8 mouse cellular contexts compared by ENCODE assay signal in genomic region chr2:36103555-36104367, GRCm38 (mm10). TPM values are rescaled to one million over a fixed set of nuclear protein-coding genes. Genes with fewer than 3 reads are reported as not detected.
DNase-seq lines count a peak whose midpoint lies in the region; ATAC-seq and TF ChIP-seq lines count a peak whose summit lies in the region.

No protein-coding gene starts in this region.

- H3K27me3 ChIP-seq in heart, adult 2 months (ENCODE audit: control insufficient read depth, insufficient read depth, low read length): peaks cover 12% of the 10 kb centered on the region
- peaks cover 99% of the 10 kb centered on the region for H3K27me3 ChIP-seq in heart, embryonic 12.5 days (replicated peaks)
- H3K27me3 ChIP-seq in limb, embryonic 14.5 days (ENCODE audit: control insufficient read depth, insufficient read depth, low read length): peaks cover 100% of the 10 kb centered on the region
- H3K27me3 ChIP-seq in neural tube, embryonic 15.5 days (replicated peaks): peaks cover 98% of the 10 kb centered on the region

- ATAC-seq in heart, embryonic 12.5 days (ENCODE audit: insufficient number of reproducible peaks, low FRiP score): no peak
- no peak for ATAC-seq in limb, embryonic 14.5 days (ENCODE audit: low FRiP score, low read depth)
- ATAC-seq in neural tube, embryonic 15.5 days (ENCODE audit: low FRiP score): no peak

- TF ChIP-seq CTCF in heart, adult 2 months (IDR thresholded peaks at IDR 0.05): no peak
- TF ChIP-seq CTCF in brain, embryonic 14.5 days (IDR thresholded peaks at IDR 0.05; ENCODE audit: borderline replicate concordance, extremely low read depth, insufficient read depth, insufficient read length): no peak

- no peak for TF ChIP-seq EP300 in heart, adult 2 months (IDR thresholded peaks at IDR 0.05; ENCODE audit: insufficient read depth, low read depth, low read length)

- H3K4me1 ChIP-seq in heart, adult 2 months (ENCODE audit: control insufficient read depth, insufficient read depth, low read length): peaks cover 3% of the 10 kb centered on the region; the same call in 1 of the 2 replicates
- peaks cover 36% of the 10 kb centered on the region for H3K4me1 ChIP-seq in heart, embryonic 12.5 days (replicated peaks)
- peaks cover 30% of the 10 kb centered on the region for H3K4me1 ChIP-seq in limb, embryonic 14.5 days (ENCODE audit: control insufficient read depth, insufficient read depth, low read length)
- H3K4me1 ChIP-seq in neural tube, embryonic 15.5 days: peaks cover 40% of the 10 kb centered on the region

- peak overlapping the region; percentile 64 for H3K4me3 ChIP-seq in heart, adult 2 months
- H3K4me3 ChIP-seq in heart, embryonic 12.5 days: peak overlapping the region; percentile 59
- H3K4me3 ChIP-seq in limb, embryonic 14.5 days (replicated peaks; ENCODE audit: low read length): peak overlapping the region; percentile 45
- peak overlapping the region; percentile 34 for H3K4me3 ChIP-seq in neural tube, embryonic 15.5 days (replicated peaks)

- H3K36me3 ChIP-seq in heart, adult 2 months (ENCODE audit: control insufficient read depth, insufficient read depth, low read length): no peaks in the 10 kb centered on the region
- no peaks in the 10 kb centered on the region for H3K36me3 ChIP-seq in heart, embryonic 12.5 days
- H3K36me3 ChIP-seq in limb, embryonic 14.5 days (ENCODE audit: control insufficient read depth, insufficient read depth, low read length): no peaks in the 10 kb centered on the region
- no peaks in the 10 kb centered on the region for H3K36me3 ChIP-seq in neural tube, embryonic 15.5 days

- no peaks in the 10 kb centered on the region for H3K9me3 ChIP-seq in heart, embryonic 12.5 days (replicated peaks)
- H3K9me3 ChIP-seq in limb, embryonic 14.5 days (ENCODE audit: control insufficient read depth, low read length): no peaks in the 10 kb centered on the region
- no peaks in the 10 kb centered on the region for H3K9me3 ChIP-seq in neural tube, embryonic 15.5 days (replicated peaks)

- peak overlapping the region; percentile 60 for H3K9ac ChIP-seq in heart, adult 2 months (ENCODE audit: low read depth, low read length)
- H3K9ac ChIP-seq in heart, embryonic 12.5 days: 0 out of 2 replicates have a peak overlapping the region, but pooled peaks have one; percentile 34
- no peak overlapping the region for H3K9ac ChIP-seq in limb, embryonic 14.5 days (ENCODE audit: low read depth, low read length, severe bottlenecking)
- H3K9ac ChIP-seq in neural tube, embryonic 15.5 days (replicated peaks): no peak overlapping the region

- WGBS in heart, adult 2 months: 5% methylated on average over 38 of the region's 38 CpGs
- whole genome bisulfite sequencing in heart, embryonic 12.5 days: under 1% methylated on average over 38 of the region's 38 CpGs
- WGBS in limb, embryonic 14.5 days: 1% methylated on average over 38 of the region's 38 CpGs
- under 1% methylated on average over 38 of the region's 38 CpGs for WGBS in neural tube, embryonic 15.5 days

- H3K79me2 ChIP-seq in heart, adult 2 months (replicated peaks; ENCODE audit: control insufficient read depth, insufficient read depth, low read length): no peaks in the 10 kb centered on the region

- TF ChIP-seq POLR2A in heart, adult 2 months (IDR thresholded peaks at IDR 0.05; ENCODE audit: insufficient read depth, low read depth, low read length): no peak
- TF ChIP-seq POLR2A in brain, embryonic 14.5 days (IDR thresholded peaks at IDR 0.05; ENCODE audit: borderline replicate concordance, extremely low read depth, insufficient read depth, insufficient read length, poor library complexity, severe bottlenecking): no peak
- TF ChIP-seq POLR2A in limb, embryonic 14.5 days (IDR thresholded peaks at IDR 0.05; ENCODE audit: borderline replicate concordance, extremely low read depth, insufficient read depth, insufficient read length): no peak

- intact Hi-C loops in heart, adult 2 months (cut with DNase I): loop anchor here (5.0 kb wide), 1 partner anchor 81 kb away; no protein-coding TSS in a partner anchor

- peak; percentile 33 to 59 for DNase-seq in heart, adult 2 months
- DNase-seq in heart, adult 9 months (ENCODE audit: low spot score in 2 of 2): no peak
- DNase-seq in brain, embryonic 14.5 days (ENCODE audit: low read depth): peak; percentile 82
- no peak for DNase-seq in limb, embryonic 14.5 days (ENCODE audit: low spot score)
- DNase-seq in thymus, postnatal 10 days (ENCODE audit: low spot score in 2 of 2): no peak
- no peak for DNase-seq in right cerebral cortex, adult 2 months (ENCODE audit: low spot score in 2 of 2)

- H3K4me2 ChIP-seq in heart, embryonic 12.5 days: peak overlapping the region; percentile 95
- H3K4me2 ChIP-seq in limb, embryonic 14.5 days (replicated peaks; ENCODE audit: low read depth, low read length, severe bottlenecking): peak overlapping the region; percentile 85
- peak overlapping the region; percentile 63 for H3K4me2 ChIP-seq in neural tube, embryonic 15.5 days

- peak overlapping the region; percentile 47; the same call in 1 of the 2 replicates for H3K27ac ChIP-seq in heart, adult 2 months
- H3K27ac ChIP-seq in heart, embryonic 12.5 days (ENCODE audit: poor library complexity, severe bottlenecking): no peak overlapping the region
- no peak overlapping the region for H3K27ac ChIP-seq in limb, embryonic 14.5 days (replicated peaks; ENCODE audit: low read depth, low read length)
- H3K27ac ChIP-seq in neural tube, embryonic 15.5 days (replicated peaks): no peak overlapping the region

RNA-seq across cellular contexts. Expression of gene Lhx6, which starts 1.4 kb away (rescaled TPM):
- total RNA-seq in heart, adult 2 months (2021): 1 to 10 TPM; 2.0 to 4.7 TPM
- 2.7 and 3.2 TPM in 2 replicates for polyA plus RNA-seq in heart, adult 2 months (2012; rRNA removed)
- 16.9 and 28.7 TPM in 2 replicates for polyA plus RNA-seq in brain, embryonic 14.5 days (2012; rRNA removed)
- 0.46 and 0.55 TPM in 2 replicates for polyA plus RNA-seq in heart, embryonic 12.5 days (2016; fragmentation: Nextera tagmentation; extraction: Ambion mirVana)
- 2.0 and 2.2 TPM in 2 replicates for polyA plus RNA-seq in limb, embryonic 14.5 days (2012; rRNA removed)
- 1.2 and 1.3 TPM in 2 replicates for polyA plus RNA-seq in limb, embryonic 14.5 days (2014; fragmentation: Nextera tagmentation; extraction: Ambion mirVana)
- polyA plus RNA-seq in neural tube, embryonic 15.5 days (2015; fragmentation: Nextera tagmentation; extraction: Ambion mirVana): 0.67 and 1.2 TPM in 2 replicates

RNA-seq across cellular contexts. Expression of gene Mrrf, which starts 32.4 kb away (rescaled TPM):
- total RNA-seq in heart, adult 2 months (2021): 10 to 100 TPM; 36.2 to 46.8 TPM
- polyA plus RNA-seq in heart, adult 2 months (2012; rRNA removed): 70.1 and 71.7 TPM in 2 replicates
- 23.7 and 33.5 TPM in 2 replicates for polyA plus RNA-seq in brain, embryonic 14.5 days (2012; rRNA removed)
- 26.3 and 34.2 TPM in 2 replicates for polyA plus RNA-seq in heart, embryonic 12.5 days (2016; fragmentation: Nextera tagmentation; extraction: Ambion mirVana)
- 21.1 and 31.0 TPM in 2 replicates for polyA plus RNA-seq in limb, embryonic 14.5 days (2012; rRNA removed)
- polyA plus RNA-seq in limb, embryonic 14.5 days (2014; fragmentation: Nextera tagmentation; extraction: Ambion mirVana): 30.4 and 33.0 TPM in 2 replicates
- 20.0 and 27.1 TPM in 2 replicates for polyA plus RNA-seq in neural tube, embryonic 15.5 days (2015; fragmentation: Nextera tagmentation; extraction: Ambion mirVana)

RNA-seq across cellular contexts. Expression of gene Rbm18, which starts 32.8 kb away (rescaled TPM):
- total RNA-seq in heart, adult 2 months (2021): 10 to 100 TPM; 31.7 to 33.9 TPM
- polyA plus RNA-seq in heart, adult 2 months (2012; rRNA removed): 15.4 and 33.0 TPM in 2 replicates
- 73.3 and 86.3 TPM in 2 replicates for polyA plus RNA-seq in brain, embryonic 14.5 days (2012; rRNA removed)
- 52.4 and 56.1 TPM in 2 replicates for polyA plus RNA-seq in heart, embryonic 12.5 days (2016; fragmentation: Nextera tagmentation; extraction: Ambion mirVana)
- 41.8 and 46.7 TPM in 2 replicates for polyA plus RNA-seq in limb, embryonic 14.5 days (2012; rRNA removed)
- 69.7 and 77.5 TPM in 2 replicates for polyA plus RNA-seq in limb, embryonic 14.5 days (2014; fragmentation: Nextera tagmentation; extraction: Ambion mirVana)
- polyA plus RNA-seq in neural tube, embryonic 15.5 days (2015; fragmentation: Nextera tagmentation; extraction: Ambion mirVana): 105 and 112 TPM in 2 replicates

RNA-seq across cellular contexts. Expression of gene Morn5, which starts 54.5 kb away (rescaled TPM):
- total RNA-seq in heart, adult 2 months (2021): not detected
- 0.61 and 0.73 TPM in 2 replicates for polyA plus RNA-seq in heart, adult 2 months (2012; rRNA removed)
- polyA plus RNA-seq in brain, embryonic 14.5 days (2012; rRNA removed): 0.93 and 2.3 TPM in 2 replicates
- not detected in 2 replicates for polyA plus RNA-seq in heart, embryonic 12.5 days (2016; fragmentation: Nextera tagmentation; extraction: Ambion mirVana)
- 0.19 and 0.46 TPM in 2 replicates for polyA plus RNA-seq in limb, embryonic 14.5 days (2012; rRNA removed)
- polyA plus RNA-seq in limb, embryonic 14.5 days (2014; fragmentation: Nextera tagmentation; extraction: Ambion mirVana): not detected in 2 replicates
- polyA plus RNA-seq in neural tube, embryonic 15.5 days (2015; fragmentation: Nextera tagmentation; extraction: Ambion mirVana): 1.3 and 1.4 TPM in 2 replicates

RNA-seq across cellular contexts. Expression of gene Ndufa8, which starts 54.6 kb away (rescaled TPM):
- total RNA-seq in heart, adult 2 months (2021): 100 to 1,000 TPM; 605 to 690 TPM
- polyA plus RNA-seq in heart, adult 2 months (2012; rRNA removed): 406 and 431 TPM in 2 replicates
- 123 and 135 TPM in 2 replicates for polyA plus RNA-seq in brain, embryonic 14.5 days (2012; rRNA removed)
- 287 and 300 TPM in 2 replicates for polyA plus RNA-seq in heart, embryonic 12.5 days (2016; fragmentation: Nextera tagmentation; extraction: Ambion mirVana)
- polyA plus RNA-seq in limb, embryonic 14.5 days (2012; rRNA removed): 83.0 and 103 TPM in 2 replicates
- polyA plus RNA-seq in limb, embryonic 14.5 days (2014; fragmentation: Nextera tagmentation; extraction: Ambion mirVana): 218 and 221 TPM in 2 replicates
- polyA plus RNA-seq in neural tube, embryonic 15.5 days (2015; fragmentation: Nextera tagmentation; extraction: Ambion mirVana): 337 and 374 TPM in 2 replicates

Comparison
In these comparisons a context has a peak if more than half of its experiments do, and no peak if none do; other contexts are left out.
1. DNase-seq: peak in heart, adult 2 months (2 of 2) and brain, embryonic 14.5 days (single experiment); none in heart, adult 9 months (0 of 2), limb, embryonic 14.5 days (single experiment), thymus, postnatal 10 days (0 of 2) and right cerebral cortex, adult 2 months (0 of 2).
2. H3K9ac ChIP-seq: peak in heart, adult 2 months (single experiment) and heart, embryonic 12.5 days (single experiment); none in limb, embryonic 14.5 days (single experiment) and neural tube, embryonic 15.5 days (single experiment).
3. Peak in every context shown above with its lines, with median percentiles within 50 percentile points of each other: H3K4me3 ChIP-seq and H3K4me2 ChIP-seq.